Mouse (Mus musculus) limb, embryonic 14.5 days (tissue): ENCODE data around the gene Clstn2. TPM values are rescaled to one million over a fixed set of nuclear protein-coding genes. Genes with fewer than 3 reads are reported as not detected.

Experiments used
- ATAC-seq: fragments of 200-750 bp; cut with Nextera tagmentation; 2 replicates; pipeline ENCODE4 v1.8.0; 2017; ENCODE audit warnings: low read depth, moderate number of reproducible peaks, moderate TSS enrichment; ENCODE audit not compliant: low FRiP score
- DNase-seq: peaks from one replicate; pipeline ENCODE4 v3.0.0-alpha.2; 2015; ENCODE audit warnings: low spot score
- H3K27ac ChIP-seq: fragments of 300-500 bp; sonication (generic); replicated peaks from 2 replicates; pipeline ENCODE4 v1.5.1; 2014; ENCODE audit warnings: low read depth, mild to moderate bottlenecking, low read length, moderate library complexity, mixed read lengths
- H3K27me3 ChIP-seq: fragments of 300-500 bp; sonication (generic); 2 replicates; pipeline ENCODE4 v1.6.1; 2014; ENCODE audit warnings: low read length, mixed read lengths; ENCODE audit not compliant: control insufficient read depth, insufficient read depth
- H3K36me3 ChIP-seq: fragments of 300-500 bp; sonication (generic); 2 replicates; pipeline ENCODE4 v1.6.1; 2014; ENCODE audit warnings: mild to moderate bottlenecking, low read length, moderate library complexity, mixed read lengths; ENCODE audit not compliant: control insufficient read depth, insufficient read depth
- H3K4me1 ChIP-seq: fragments of 300-500 bp; sonication (generic); 2 replicates; pipeline ENCODE4 v1.6.1; 2014; ENCODE audit warnings: antibody characterized with exemption, low read length, mixed read lengths; ENCODE audit not compliant: control insufficient read depth, insufficient read depth
- H3K4me2 ChIP-seq: fragments of 300-500 bp; sonication (generic); replicated peaks from 2 replicates; pipeline ENCODE4 v1.6.1; 2014; ENCODE audit warnings: low read depth, mild to moderate bottlenecking, low read length, moderate library complexity; ENCODE audit not compliant: severe bottlenecking
- H3K4me3 ChIP-seq: fragments of 300-500 bp; sonication (generic); replicated peaks from 2 replicates; pipeline ENCODE4 v1.5.1; 2014; ENCODE audit warnings: low read length
- H3K9ac ChIP-seq: fragments of 300-500 bp; sonication (generic); 2 replicates; pipeline ENCODE4 v1.6.1; 2014; ENCODE audit warnings: mild to moderate bottlenecking, low read depth, low read length, moderate library complexity; ENCODE audit not compliant: severe bottlenecking
- H3K9me3 ChIP-seq: fragments of 300-500 bp; sonication (generic); 2 replicates; pipeline ENCODE4 v1.6.1; 2016; ENCODE audit warnings: low read length; ENCODE audit not compliant: control insufficient read depth
- POLR2A ChIP-seq: fragments of 200-500 bp; IDR thresholded peaks from 2 replicates; pipeline ENCODE4 v1.8.0; 2012; ENCODE audit warnings: inconsistent platforms, mild to moderate bottlenecking, moderate library complexity, borderline replicate concordance; ENCODE audit not compliant: insufficient read depth, insufficient read length; ENCODE audit errors: extremely low read depth
- WGBS: fragments of 180-500 bp; shearing (Covaris S2); extraction: QIAGEN DNeasy Blood & Tissue Kit; methylation state at CpG from one replicate; pipeline ENCODE4 v1.1.7; 2014; 5-methylcytosine and 5-hydroxymethylcytosine counted together
- polyA plus RNA-seq, 2 experiments: library from polyadenylated mRNA; depleted of rRNA in 1 of 2; stranded (reverse) in 1 of 2; unstranded in 1 of 2; fragments of >200 nt; fragmentation: Nextera tagmentation in 1 of 2; extraction: Ambion mirVana in 1 of 2; gene quantifications; 2 replicates each; pipeline versions ENCODE4 v1.2.1 to v1.2.3; 2012 to 2014

Clstn2 gene
- polyA plus RNA-seq, 2 experiments, result 4.1 to 8.4 TPM

DNA sequence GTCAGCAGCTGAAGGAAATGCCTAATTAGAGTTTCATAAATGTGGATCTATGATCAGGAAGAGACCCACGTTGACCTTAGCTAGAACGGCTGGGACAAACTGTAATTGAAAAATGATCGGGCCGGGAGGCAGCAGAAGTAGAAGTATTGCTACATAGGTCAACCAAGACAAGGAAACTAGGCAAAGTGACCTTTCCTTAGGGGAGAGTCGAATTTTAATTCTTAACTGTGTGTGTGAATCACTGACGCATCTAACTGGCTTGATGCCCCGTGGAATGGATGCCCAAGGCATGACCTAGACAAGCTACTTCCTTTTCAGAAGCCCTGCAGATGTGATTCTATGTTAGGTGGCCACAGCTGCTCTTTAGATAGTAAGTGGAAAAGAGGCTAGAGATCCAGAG is 546.2 kb downstream of the Clstn2 start:
- no peaks in the 10 kb centered on the region for H3K9me3 ChIP-seq
- DNase-seq (no peak), ATAC-seq (no peak)
- H3K4me3 ChIP-seq, result no peak overlapping the region
- WGBS, result 74% methylated on average over 7 of the region's 7 CpGs
- no peaks in the 10 kb centered on the region for H3K4me1 ChIP-seq
- no peak overlapping the region for H3K4me2 ChIP-seq
- no peaks in the 10 kb centered on the region for H3K36me3 ChIP-seq
- TF ChIP-seq POLR2A, result no peak
- H3K27ac ChIP-seq, result no peak overlapping the region
- no peaks in the 10 kb centered on the region for H3K27me3 ChIP-seq
- H3K9ac ChIP-seq, result no peak overlapping the region

DNA sequence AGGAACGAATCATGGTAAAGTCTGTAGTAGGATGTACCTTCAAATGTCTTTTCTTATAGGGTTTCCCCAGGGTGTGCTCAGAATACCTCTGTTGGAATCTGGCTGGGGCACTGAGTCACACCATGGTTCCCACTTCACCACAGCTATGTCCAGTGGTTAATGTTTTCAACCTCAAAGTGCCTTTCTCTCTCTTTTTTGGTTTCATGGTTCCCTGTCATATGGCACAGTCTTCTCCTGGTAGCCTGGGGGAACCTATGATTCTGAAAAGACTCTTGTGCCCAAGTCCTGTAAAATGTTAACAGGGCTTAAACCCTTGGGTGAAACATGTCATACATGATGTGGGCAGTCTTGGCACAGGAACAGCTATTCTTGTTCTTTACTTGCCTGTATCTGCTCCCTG is 551.8 kb downstream of the Clstn2 start:
- TF ChIP-seq POLR2A, result no peak
- Histone ChIP-seq H3K27ac (no peak overlapping the region), H3K36me3 (no peaks in the 10 kb centered on the region), H3K4me2 (no peak overlapping the region), H3K4me3 (no peak overlapping the region), H3K27me3 (no peaks in the 10 kb centered on the region), H3K9ac (no peak overlapping the region), H3K4me1 (no peaks in the 10 kb centered on the region), H3K9me3 (no peaks in the 10 kb centered on the region)
- 69% methylated on average over 1 of the region's 1 CpGs for WGBS
- ATAC-seq, result no peak
- DNase-seq, result no peak

DNA sequence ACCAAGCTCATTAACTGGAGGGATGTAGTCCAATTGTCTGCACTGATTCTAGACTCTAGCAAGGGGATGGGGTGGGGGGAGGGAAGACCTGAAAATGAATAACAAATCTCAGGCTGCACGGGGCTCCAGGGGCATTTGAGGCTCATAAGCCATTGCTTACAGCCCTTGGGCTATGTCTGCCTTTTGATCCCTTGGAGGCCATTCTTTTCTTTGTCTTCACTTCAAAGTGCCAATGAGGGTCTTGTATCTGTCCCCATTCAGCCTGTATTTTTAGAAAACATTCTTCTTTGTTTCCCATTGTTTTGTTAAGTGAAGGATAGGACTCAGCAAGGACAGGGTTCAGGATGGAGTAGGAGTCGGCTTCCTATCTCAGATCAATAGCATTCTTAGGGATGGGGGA is 556.0 kb downstream of the Clstn2 start:
- Histone ChIP-seq H3K36me3 (no peaks in the 10 kb centered on the region), H3K4me3 (no peak overlapping the region), H3K4me1 (no peaks in the 10 kb centered on the region), H3K4me2 (no peak overlapping the region), H3K27ac (no peak overlapping the region), H3K9me3 (no peaks in the 10 kb centered on the region), H3K27me3 (no peaks in the 10 kb centered on the region), H3K9ac (no peak overlapping the region)
- DNase-seq, result no peak
- no peak for TF ChIP-seq POLR2A
- WGBS, result 46% methylated on average over 2 of the region's 2 CpGs
- ATAC-seq, result no peak

DNA sequence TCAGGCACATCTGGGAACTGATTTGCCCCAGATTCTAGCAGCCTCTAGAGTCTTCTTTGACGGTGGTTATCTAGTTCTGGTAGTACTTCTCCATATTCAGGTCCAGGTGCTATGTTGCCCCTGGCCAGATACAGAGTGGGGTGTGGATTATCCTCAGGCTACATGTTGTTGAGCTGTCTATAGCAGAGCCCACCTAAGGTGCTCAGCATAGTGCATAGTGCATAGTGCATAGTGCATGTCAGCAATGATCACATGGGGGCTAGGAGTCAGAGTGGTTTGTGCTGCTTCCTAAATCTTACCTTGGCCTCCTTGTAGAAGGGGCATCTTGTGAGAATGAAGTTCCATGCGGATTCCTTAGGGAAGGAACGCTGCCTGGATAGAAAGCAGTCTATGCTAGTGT is 556.5 kb downstream of the Clstn2 start:
- no peaks in the 10 kb centered on the region for H3K9me3 ChIP-seq
- no peak overlapping the region for H3K4me2 ChIP-seq
- H3K27ac ChIP-seq, result no peak overlapping the region
- 81% methylated on average over 3 of the region's 3 CpGs for WGBS
- ATAC-seq, result no peak
- DNase-seq, result no peak
- TF ChIP-seq POLR2A, result no peak
- H3K4me1 ChIP-seq, result no peaks in the 10 kb centered on the region
- no peaks in the 10 kb centered on the region for H3K36me3 ChIP-seq
- no peak overlapping the region for H3K9ac ChIP-seq
- H3K4me3 ChIP-seq, result no peak overlapping the region
- no peaks in the 10 kb centered on the region for H3K27me3 ChIP-seq

DNA sequence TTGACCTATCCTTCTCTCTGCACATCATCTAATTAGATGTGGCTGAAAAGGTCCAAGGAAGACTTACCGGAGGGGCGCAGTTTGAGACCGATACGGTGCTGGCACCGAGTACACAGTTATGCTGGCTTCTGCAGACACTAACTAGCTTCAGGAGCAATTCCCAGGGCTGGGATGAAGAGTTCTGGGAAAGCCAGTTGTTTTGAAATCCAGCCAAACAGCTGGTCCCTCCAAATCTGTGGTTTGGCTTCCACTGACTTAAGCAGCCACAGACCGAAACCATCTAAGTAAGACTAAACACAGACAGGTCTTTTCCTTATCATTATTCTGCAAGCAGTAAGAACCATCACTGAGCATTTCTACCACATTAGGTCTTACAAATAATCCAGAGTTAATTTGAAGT is 558.1 kb downstream of the Clstn2 start:
- H3K27me3 ChIP-seq, result no peaks in the 10 kb centered on the region
- no peak overlapping the region for H3K4me3 ChIP-seq
- DNase-seq, result peak; percentile 74
- H3K4me1 ChIP-seq, result no peaks in the 10 kb centered on the region
- no peak overlapping the region for H3K27ac ChIP-seq
- H3K4me2 ChIP-seq, result no peak overlapping the region
- no peak for TF ChIP-seq POLR2A
- no peak for ATAC-seq
- 65% methylated on average over 6 of the region's 6 CpGs for WGBS
- no peaks in the 10 kb centered on the region for H3K9me3 ChIP-seq
- no peak overlapping the region for H3K9ac ChIP-seq
- no peaks in the 10 kb centered on the region for H3K36me3 ChIP-seq

DNA sequence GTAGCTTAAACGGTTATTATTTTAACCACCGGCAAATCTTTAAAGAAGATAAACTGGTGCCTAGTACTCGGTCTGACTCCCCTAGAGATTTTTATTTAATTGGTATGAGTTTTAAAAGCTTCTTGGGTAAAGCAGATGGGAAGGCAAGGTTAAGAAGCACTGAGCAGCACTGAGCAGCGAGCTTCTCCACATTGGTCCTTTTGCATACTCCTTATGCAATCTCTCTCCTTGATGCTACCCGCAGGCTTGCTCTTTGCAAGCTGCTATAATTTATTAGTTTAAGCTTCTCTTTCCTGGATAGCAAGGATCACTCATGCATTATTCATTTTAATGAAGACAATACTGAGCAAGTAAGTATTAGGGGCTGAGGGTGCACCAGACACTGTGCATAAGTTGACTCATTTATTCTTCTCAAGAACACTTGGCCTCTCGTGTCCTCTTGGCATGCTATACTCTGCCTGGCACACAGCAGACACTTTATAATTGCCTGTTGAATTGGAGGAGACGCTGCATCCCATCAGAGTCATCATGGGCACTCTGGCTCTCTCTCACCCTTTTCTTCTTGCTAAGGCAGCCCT is 561.9 kb downstream of the Clstn2 start:
- Histone ChIP-seq H3K36me3 (no peaks in the 10 kb centered on the region), H3K4me1 (no peaks in the 10 kb centered on the region), H3K9me3 (no peaks in the 10 kb centered on the region), H3K4me2 (no peak overlapping the region), H3K27ac (no peak overlapping the region), H3K9ac (no peak overlapping the region), H3K27me3 (no peaks in the 10 kb centered on the region), H3K4me3 (no peak overlapping the region)
- no peak for TF ChIP-seq POLR2A
- ATAC-seq (no peak), DNase-seq (no peak)
- 76% methylated on average over 7 of the region's 7 CpGs for WGBS
